16 mouse cellular contexts compared by ENCODE assay signal in the genomic region with DNA sequence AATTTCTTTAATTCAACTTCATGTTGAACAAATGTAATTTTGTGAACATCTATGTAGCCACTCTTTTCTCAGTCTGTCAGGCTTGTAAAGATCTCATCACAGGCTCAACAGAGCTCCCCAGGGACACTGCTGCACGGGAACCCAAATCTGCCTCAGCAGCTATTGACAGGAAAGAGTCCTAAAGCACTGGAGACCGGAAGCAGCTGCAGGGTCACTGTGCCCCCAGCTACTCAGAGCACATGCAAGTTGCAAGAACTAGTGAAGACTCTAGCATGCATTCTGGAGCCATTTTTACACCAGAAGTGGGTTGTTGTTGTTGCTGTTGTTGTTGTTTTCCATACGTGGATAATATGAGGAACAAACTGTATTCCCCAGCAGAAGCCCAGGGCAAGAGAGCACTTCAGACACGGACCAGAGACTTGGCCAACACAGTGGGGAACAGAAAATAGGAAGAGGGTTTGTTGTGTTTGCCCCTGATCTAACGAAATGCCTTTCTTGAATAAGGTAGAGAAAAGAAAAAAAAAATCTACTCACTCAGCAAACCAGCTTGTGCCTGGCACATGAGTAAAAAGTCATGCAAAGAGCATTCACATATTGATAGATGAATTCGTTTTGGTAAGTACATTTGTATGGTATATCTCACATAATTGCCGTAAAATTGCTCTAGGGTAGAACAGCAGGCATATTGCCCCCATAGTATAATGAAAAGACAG.
A peak's percentile ranks its signal among the peaks of the same experiment; 100 is the strongest.
DNase-seq lines count a peak whose midpoint lies in the region; ATAC-seq lines count a peak whose summit lies in the region.
"Had no signal": no experiment of that assay in that cellular context is flagged by ENCODE, and none has a peak within 500 bp of the region (broad histone marks: within the 10 kb centered on the region; RNA-seq: fewer than 3 reads in every experiment).

No protein-coding gene starts in this region.

- ATAC-seq in limb, embryonic 11.5 days (ENCODE audit: insufficient number of reproducible peaks, low FRiP score, low TSS enrichment, low read depth) = no peak
- no peak for ATAC-seq in embryonic facial prominence, embryonic 14.5 days (ENCODE audit: low read depth)
- ATAC-seq in cerebellum, adult (ENCODE audit: insufficient number of reproducible peaks, low FRiP score, low TSS enrichment) = no peak
- ATAC-seq: forebrain, embryonic 16.5 days; inflammation-experienced regulatory T-cells, adult 6 months had no signal

- no peak overlapping the region for H3K4me2 ChIP-seq in limb, embryonic 11.5 days (ENCODE audit: low read depth, severe bottlenecking)
- no peak overlapping the region for H3K4me2 ChIP-seq in embryonic facial prominence, embryonic 14.5 days (ENCODE audit: low read depth, low read length)
- H3K4me2 ChIP-seq: limb, embryonic 15.5 days had no signal

- no peaks in the 10 kb centered on the region for H3K4me1 ChIP-seq in limb, embryonic 11.5 days (ENCODE audit: control insufficient read depth, insufficient read depth, low read length)
- peaks cover 5% of the 10 kb centered on the region; the same call in 1 of the 2 replicates for H3K4me1 ChIP-seq in limb, embryonic 10.5 days
- no peaks in the 10 kb centered on the region for H3K4me1 ChIP-seq in embryonic facial prominence, embryonic 14.5 days (ENCODE audit: control insufficient read depth, insufficient read depth, low read length)
- H3K4me1 ChIP-seq: limb, embryonic 15.5 days had no signal

- no peaks in the 10 kb centered on the region for H3K27me3 ChIP-seq in limb, embryonic 11.5 days (ENCODE audit: control insufficient read depth, insufficient read depth, low read length)
- H3K27me3 ChIP-seq in limb, embryonic 10.5 days (ENCODE audit: low read depth, poor library complexity, severe bottlenecking) = no peaks in the 10 kb centered on the region
- no peaks in the 10 kb centered on the region for H3K27me3 ChIP-seq in embryonic facial prominence, embryonic 14.5 days (replicated peaks; ENCODE audit: control insufficient read depth, insufficient read depth, low read length)
- H3K27me3 ChIP-seq in splenic B cell, adult 2 months (ENCODE audit: control insufficient read depth, insufficient read depth, low read length, poor library complexity, severe bottlenecking) = no peaks in the 10 kb centered on the region
- H3K27me3 ChIP-seq: limb, embryonic 15.5 days had no signal

- H3K36me3 ChIP-seq in limb, embryonic 11.5 days (ENCODE audit: control insufficient read depth, insufficient read depth, low read length) = no peaks in the 10 kb centered on the region
- no peaks in the 10 kb centered on the region for H3K36me3 ChIP-seq in limb, embryonic 10.5 days
- no peaks in the 10 kb centered on the region for H3K36me3 ChIP-seq in embryonic facial prominence, embryonic 14.5 days (ENCODE audit: control insufficient read depth, insufficient read depth, low read length)
- no peaks in the 10 kb centered on the region for H3K36me3 ChIP-seq in splenic B cell, adult 2 months (ENCODE audit: control insufficient read depth, insufficient read depth, low read length, poor library complexity, severe bottlenecking)
- H3K36me3 ChIP-seq: limb, embryonic 15.5 days had no signal

- no peaks in the 10 kb centered on the region for H3K9me3 ChIP-seq in limb, embryonic 11.5 days (ENCODE audit: control insufficient read depth, low read length)
- no peaks in the 10 kb centered on the region for H3K9me3 ChIP-seq in limb, embryonic 10.5 days (replicated peaks)
- H3K9me3 ChIP-seq in embryonic facial prominence, embryonic 14.5 days (ENCODE audit: control insufficient read depth, low read length) = no peaks in the 10 kb centered on the region
- H3K9me3 ChIP-seq: limb, embryonic 15.5 days had no signal

- WGBS in limb, embryonic 11.5 days = 69% methylated on average over 7 of the region's 7 CpGs
- WGBS in limb, embryonic 10.5 days = 73% methylated on average over 7 of the region's 7 CpGs
- 47% methylated on average over 7 of the region's 7 CpGs for WGBS in embryonic facial prominence, embryonic 14.5 days

- H3K4me3 ChIP-seq in limb, embryonic 11.5 days (ENCODE audit: low read depth, low read length) = no peak overlapping the region
- no peak overlapping the region for H3K4me3 ChIP-seq in limb, embryonic 10.5 days
- H3K4me3 ChIP-seq in embryonic facial prominence, embryonic 14.5 days (ENCODE audit: low read depth, low read length) = no peak overlapping the region
- H3K4me3 ChIP-seq: limb, embryonic 15.5 days; myocyte had no signal

- peak; percentile 23 for DNase-seq in limb, embryonic 11.5 days (ENCODE audit: low spot score)
- DNase-seq in limb, embryonic 10.5 days (ENCODE audit: low spot score) = no peak
- peak; percentile 12 for DNase-seq in thymus, postnatal 0 days (ENCODE audit: low spot score)
- DNase-seq in thymus, postnatal 36 days = no peak
- DNase-seq in embryonic facial prominence, embryonic 14.5 days (ENCODE audit: low spot score) = peak; percentile 30
- peak; percentile 66 for DNase-seq in splenic B cell, adult 2 months (ENCODE audit: low read depth, low spot score)
- DNase-seq: adrenal gland, adult 2 months; cerebellum, postnatal 14 days; gastrocnemius, postnatal 25 days; kidney, postnatal 25 days; layer of hippocampus, postnatal 36 days had no signal

- no peak overlapping the region for H3K9ac ChIP-seq in limb, embryonic 11.5 days (ENCODE audit: low read length)
- H3K9ac ChIP-seq in embryonic facial prominence, embryonic 14.5 days (ENCODE audit: low read depth, low read length) = no peak overlapping the region
- H3K9ac ChIP-seq: limb, embryonic 15.5 days had no signal

- H3K27ac ChIP-seq in limb, embryonic 11.5 days (replicated peaks; ENCODE audit: low read depth, low read length) = no peak overlapping the region
- H3K27ac ChIP-seq in limb, embryonic 10.5 days = no peak overlapping the region
- no peak overlapping the region for H3K27ac ChIP-seq in embryonic facial prominence, embryonic 14.5 days (replicated peaks; ENCODE audit: low read depth, low read length)
- H3K27ac ChIP-seq: limb, embryonic 15.5 days had no signal

Comparison
In these comparisons a context has a peak if more than half of its experiments do, and no peak if none do; other contexts are left out.
1. DNase-seq: peak in limb, embryonic 11.5 days (single experiment), thymus, postnatal 0 days (single experiment), embryonic facial prominence, embryonic 14.5 days (single experiment) and splenic B cell, adult 2 months (single experiment); none in limb, embryonic 10.5 days (single experiment) and thymus, postnatal 36 days (0 of 2).